Mouse (Mus musculus): ENCODE measurements around the gene Nap1l4. TPM values are rescaled to one million over a fixed set of nuclear protein-coding genes. Genes with fewer than 3 reads are reported as not detected.

The Nap1l4 gene
- polyA plus RNA-seq (2015; fragmentation: Nextera tagmentation; extraction: Ambion mirVana): 361 and 363 TPM in 2 replicates

- H3K9me3 ChIP-seq (ENCODE audit: control insufficient read depth, low read length): no peaks in the 10 kb centered on the region
- peak; percentile 99 for ATAC-seq
- no peaks in the 10 kb centered on the region for H3K27me3 ChIP-seq (replicated peaks; ENCODE audit: control insufficient read depth, insufficient read depth, low read length)
- peak within 1 kb of the TSS; percentile 76 for H3K9ac ChIP-seq (replicated peaks; ENCODE audit: low read depth, low read length)
- H3K4me2 ChIP-seq (ENCODE audit: low read length): peak within 1 kb of the TSS; percentile 95
- WGBS: under 1% methylated on average over 41 of the region's 43 CpGs
- H3K4me3 ChIP-seq (replicated peaks; ENCODE audit: low read length): peak within 1 kb of the TSS; percentile 77
- H3K27ac ChIP-seq (ENCODE audit: low read length): peak within 1 kb of the TSS; percentile 84
- H3K4me1 ChIP-seq (replicated peaks; ENCODE audit: control insufficient read depth, insufficient read depth, low read length): peaks cover 17% of the 10 kb centered on the region
- no peaks in the 10 kb centered on the region for H3K36me3 ChIP-seq (ENCODE audit: control insufficient read depth, insufficient read depth)
Observed at GRCm38 (mm10) chr7:143548976-143549457, at the start of gene Nap1l4. Gene Nap1l4, minus strand, starts transcription at chr7:143549106.

GRCm38 (mm10) chr7:143594865-143595264 lies 46.0 kb upstream of the Nap1l4 start:
- 42% methylated on average over 5 of the region's 5 CpGs for WGBS
- Histone ChIP-seq H3K4me2 (ENCODE audit: low read length) (no peak overlapping the region), H3K27me3 (replicated peaks; ENCODE audit: control insufficient read depth, insufficient read depth, low read length) (no peaks in the 10 kb centered on the region), H3K4me1 (replicated peaks; ENCODE audit: control insufficient read depth, insufficient read depth, low read length) (peaks cover 18% of the 10 kb centered on the region), H3K4me3 (replicated peaks; ENCODE audit: low read length) (no peak overlapping the region), H3K36me3 (ENCODE audit: control insufficient read depth, insufficient read depth) (peaks cover 3% of the 10 kb centered on the region; the same call in 1 of the 2 replicates), H3K9me3 (ENCODE audit: control insufficient read depth, low read length) (no peaks in the 10 kb centered on the region), H3K9ac (replicated peaks; ENCODE audit: low read depth, low read length) (no peak overlapping the region), H3K27ac (ENCODE audit: low read length) (0 out of 2 replicates have a peak overlapping the region, but pooled peaks have one; percentile 13)
- peak; percentile 26; the same call in 1 of the 2 replicates for ATAC-seq

GRCm38 (mm10) chr7:143592255-143592654 lies 43.3 kb upstream of the Nap1l4 start:
- ATAC-seq: no peak
- Histone ChIP-seq H3K27ac (ENCODE audit: low read length) (no peak overlapping the region), H3K4me3 (replicated peaks; ENCODE audit: low read length) (no peak overlapping the region), H3K9me3 (ENCODE audit: control insufficient read depth, low read length) (no peaks in the 10 kb centered on the region), H3K27me3 (replicated peaks; ENCODE audit: control insufficient read depth, insufficient read depth, low read length) (no peaks in the 10 kb centered on the region), H3K4me1 (replicated peaks; ENCODE audit: control insufficient read depth, insufficient read depth, low read length) (peaks cover 7% of the 10 kb centered on the region), H3K9ac (replicated peaks; ENCODE audit: low read depth, low read length) (no peak overlapping the region), H3K36me3 (ENCODE audit: control insufficient read depth, insufficient read depth) (peaks cover 9% of the 10 kb centered on the region), H3K4me2 (ENCODE audit: low read length) (no peak overlapping the region)
- 95% methylated on average over 10 of the region's 10 CpGs for WGBS

GRCm38 (mm10) chr7:143588006-143588405 lies 39.1 kb upstream of the Nap1l4 start:
- no peak overlapping the region for H3K4me3 ChIP-seq (replicated peaks; ENCODE audit: low read length)
- ATAC-seq: no peak
- no peak overlapping the region for H3K4me2 ChIP-seq (ENCODE audit: low read length)
- no peaks in the 10 kb centered on the region for H3K9me3 ChIP-seq (ENCODE audit: control insufficient read depth, low read length)
- 92% methylated on average over 4 of the region's 4 CpGs for WGBS
- no peaks in the 10 kb centered on the region for H3K27me3 ChIP-seq (replicated peaks; ENCODE audit: control insufficient read depth, insufficient read depth, low read length)
- no peaks in the 10 kb centered on the region for H3K4me1 ChIP-seq (replicated peaks; ENCODE audit: control insufficient read depth, insufficient read depth, low read length)
- H3K27ac ChIP-seq (ENCODE audit: low read length): no peak overlapping the region
- H3K36me3 ChIP-seq (ENCODE audit: control insufficient read depth, insufficient read depth): peaks cover 28% of the 10 kb centered on the region
- H3K9ac ChIP-seq (replicated peaks; ENCODE audit: low read depth, low read length): no peak overlapping the region

- H3K36me3 ChIP-seq (ENCODE audit: control insufficient read depth, insufficient read depth): peaks cover 29% of the 10 kb centered on the region
- WGBS: 91% methylated on average over 5 of the region's 5 CpGs
Observed at GRCm38 (mm10) chr7:143587586-143587985, 38.7 kb upstream of the Nap1l4 start.

GRCm38 (mm10) chr7:143583956-143584355 lies 35.0 kb upstream of the Nap1l4 start:
- no peaks in the 10 kb centered on the region for H3K27me3 ChIP-seq (replicated peaks; ENCODE audit: control insufficient read depth, insufficient read depth, low read length)
- no peak overlapping the region for H3K27ac ChIP-seq (ENCODE audit: low read length)
- H3K4me3 ChIP-seq (replicated peaks; ENCODE audit: low read length): no peak overlapping the region
- H3K4me2 ChIP-seq (ENCODE audit: low read length): no peak overlapping the region
- no peaks in the 10 kb centered on the region for H3K9me3 ChIP-seq (ENCODE audit: control insufficient read depth, low read length)
- H3K9ac ChIP-seq (replicated peaks; ENCODE audit: low read depth, low read length): no peak overlapping the region
- no peaks in the 10 kb centered on the region for H3K4me1 ChIP-seq (replicated peaks; ENCODE audit: control insufficient read depth, insufficient read depth, low read length)
- peaks cover 26% of the 10 kb centered on the region for H3K36me3 ChIP-seq (ENCODE audit: control insufficient read depth, insufficient read depth)
- 30% methylated on average over 3 of the region's 3 CpGs for WGBS
- no peak for ATAC-seq

More at GRCm38 (mm10) chr7:143587586-143587985, 38.7 kb upstream of the Nap1l4 start:
- no peaks in the 10 kb centered on the region for H3K9me3 ChIP-seq (ENCODE audit: control insufficient read depth, low read length)
- no peak overlapping the region for H3K27ac ChIP-seq (ENCODE audit: low read length)
- no peak overlapping the region for H3K4me2 ChIP-seq (ENCODE audit: low read length)
- no peak for ATAC-seq
- H3K4me1 ChIP-seq (replicated peaks; ENCODE audit: control insufficient read depth, insufficient read depth, low read length): no peaks in the 10 kb centered on the region
- H3K27me3 ChIP-seq (replicated peaks; ENCODE audit: control insufficient read depth, insufficient read depth, low read length): no peaks in the 10 kb centered on the region
- H3K4me3 ChIP-seq (replicated peaks; ENCODE audit: low read length): no peak overlapping the region
- no peak overlapping the region for H3K9ac ChIP-seq (replicated peaks; ENCODE audit: low read depth, low read length)

- no peaks in the 10 kb centered on the region for H3K27me3 ChIP-seq (replicated peaks; ENCODE audit: control insufficient read depth, insufficient read depth, low read length)
- H3K36me3 ChIP-seq (ENCODE audit: control insufficient read depth, insufficient read depth): peaks cover 26% of the 10 kb centered on the region
- no peak overlapping the region for H3K27ac ChIP-seq (ENCODE audit: low read length)
- 91% methylated on average over 5 of the region's 5 CpGs for WGBS
- no peaks in the 10 kb centered on the region for H3K4me1 ChIP-seq (replicated peaks; ENCODE audit: control insufficient read depth, insufficient read depth, low read length)
- H3K4me2 ChIP-seq (ENCODE audit: low read length): no peak overlapping the region
- ATAC-seq: no peak
- no peak overlapping the region for H3K4me3 ChIP-seq (replicated peaks; ENCODE audit: low read length)
- no peaks in the 10 kb centered on the region for H3K9me3 ChIP-seq (ENCODE audit: control insufficient read depth, low read length)
- no peak overlapping the region for H3K9ac ChIP-seq (replicated peaks; ENCODE audit: low read depth, low read length)
Observed at GRCm38 (mm10) chr7:143583025-143583424, 34.1 kb upstream of the Nap1l4 start.

GRCm38 (mm10) chr7:143575751-143576150 lies 26.8 kb upstream of the Nap1l4 start:
- Histone ChIP-seq H3K27ac (ENCODE audit: low read length) (no peak overlapping the region), H3K4me3 (replicated peaks; ENCODE audit: low read length) (no peak overlapping the region), H3K4me2 (ENCODE audit: low read length) (no peak overlapping the region), H3K27me3 (replicated peaks; ENCODE audit: control insufficient read depth, insufficient read depth, low read length) (no peaks in the 10 kb centered on the region), H3K36me3 (ENCODE audit: control insufficient read depth, insufficient read depth) (peaks cover 38% of the 10 kb centered on the region), H3K4me1 (replicated peaks; ENCODE audit: control insufficient read depth, insufficient read depth, low read length) (no peaks in the 10 kb centered on the region), H3K9me3 (ENCODE audit: control insufficient read depth, low read length) (no peaks in the 10 kb centered on the region), H3K9ac (replicated peaks; ENCODE audit: low read depth, low read length) (no peak overlapping the region)
- 95% methylated on average over 11 of the region's 11 CpGs for whole genome bisulfite sequencing
- ATAC-seq: no peak

- H3K9ac ChIP-seq (replicated peaks; ENCODE audit: low read depth, low read length): no peak overlapping the region
- WGBS: 93% methylated on average over 3 of the region's 3 CpGs
- peaks cover 60% of the 10 kb centered on the region for H3K36me3 ChIP-seq (ENCODE audit: control insufficient read depth, insufficient read depth)
- H3K9me3 ChIP-seq (ENCODE audit: control insufficient read depth, low read length): no peaks in the 10 kb centered on the region
- no peak overlapping the region for H3K4me3 ChIP-seq (replicated peaks; ENCODE audit: low read length)
- no peak overlapping the region for H3K4me2 ChIP-seq (ENCODE audit: low read length)
- H3K27me3 ChIP-seq (replicated peaks; ENCODE audit: control insufficient read depth, insufficient read depth, low read length): no peaks in the 10 kb centered on the region
- H3K27ac ChIP-seq (ENCODE audit: low read length): no peak overlapping the region
- no peaks in the 10 kb centered on the region for H3K4me1 ChIP-seq (replicated peaks; ENCODE audit: control insufficient read depth, insufficient read depth, low read length)
- no peak for ATAC-seq
Observed at GRCm38 (mm10) chr7:143565648-143566039, 16.7 kb upstream of the Nap1l4 start.

All from forebrain, embryonic 16.5 days (tissue).